Mouse (Mus musculus) inflammation-experienced regulatory T-cells, adult 6 months (primary cell): ENCODE results near the gene Gtf2e1. TPM values are rescaled to one million over a fixed set of nuclear protein-coding genes. Genes with fewer than 3 reads are reported as not detected.

ENCODE experiments used
- ATAC-seq: one replicate; pipeline ENCODE4 v1.8.0; 2017
- polyA plus RNA-seq, 3 experiments: library from polyadenylated mRNA; unstranded; fragments of 100-300 nt; shearing (Covaris generic); gene quantifications; one replicate each; pipeline ENCODE4 v1.2.1; 2017

Gtf2e1 gene
- polyA plus RNA-seq, 3 experiments from 2014 or later = 11.2 to 16.2 (median 14.4) TPM

DNA sequence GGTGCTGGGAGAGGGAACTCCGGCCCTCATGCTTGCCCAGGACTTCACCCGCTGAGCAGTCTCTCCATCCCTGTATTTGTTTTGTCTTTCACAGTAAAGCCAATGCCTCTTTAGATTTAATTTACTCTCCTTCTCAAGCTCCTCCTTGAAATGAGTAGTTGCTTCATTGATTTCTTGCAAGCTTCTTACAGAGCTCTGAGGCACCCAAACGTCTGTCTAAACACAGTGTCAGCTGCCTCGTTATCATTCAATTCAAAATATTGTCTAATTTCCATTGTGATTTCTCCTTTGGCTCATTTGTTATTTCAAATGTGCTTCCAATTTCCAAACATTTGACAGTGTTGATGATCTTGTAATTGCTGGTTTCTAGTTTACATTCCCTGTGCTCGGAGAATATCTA lies 6.7 kb upstream of the Gtf2e1 start:
- no peak for ATAC-seq

GRCm38 (mm10) chr16:37540776-37541175 lies 1.2 kb upstream of the Gtf2e1 start:
- no peak for ATAC-seq

- peak; percentile 18 for ATAC-seq
Observed at GRCm38 (mm10) chr16:37539240-37539610, 364 bp downstream of the Gtf2e1 start.

GRCm38 (mm10) chr16:37533369-37534068 lies 6.1 kb downstream of the Gtf2e1 start:
- no peak for ATAC-seq

- no peak for ATAC-seq
Observed at GRCm38 (mm10) chr16:37532046-37532445, 7.5 kb downstream of the Gtf2e1 start.

GRCm38 (mm10) chr16:37530170-37530569 lies 9.4 kb downstream of the Gtf2e1 start:
- ATAC-seq = no peak

GRCm38 (mm10) chr16:37526688-37527223 lies 12.8 kb downstream of the Gtf2e1 start:
- no peak for ATAC-seq

GRCm38 (mm10) chr16:37525121-37525520 lies 14.5 kb downstream of the Gtf2e1 start:
- ATAC-seq = no peak

DNA sequence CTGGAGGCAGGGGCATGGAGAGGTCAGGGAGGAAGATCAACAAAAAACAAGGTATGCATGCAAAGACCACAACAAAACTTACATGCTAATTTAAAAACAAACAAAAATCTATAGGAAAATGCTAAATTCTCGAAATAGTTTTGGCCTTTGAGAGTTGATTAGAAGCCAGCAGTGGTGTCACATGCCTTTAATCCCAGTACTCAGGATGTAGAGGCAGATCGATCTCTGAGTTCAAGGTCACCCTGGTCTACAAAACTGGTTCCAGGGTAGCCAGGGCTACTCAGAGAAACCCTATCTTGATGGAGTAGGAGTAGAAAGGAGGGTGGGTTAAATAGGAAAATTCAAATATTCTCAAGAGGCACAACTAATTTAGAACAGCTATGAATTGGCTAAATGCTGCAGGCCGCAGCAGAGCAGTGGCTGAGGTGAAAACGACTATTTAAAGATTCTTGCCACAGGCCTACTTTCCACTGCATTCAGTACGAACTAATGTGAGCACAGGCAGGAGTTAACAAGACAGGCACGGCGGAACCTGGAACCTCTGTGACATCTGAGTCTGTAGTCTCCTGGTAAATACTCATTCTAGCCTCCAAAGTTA lies 17.4 kb downstream of the Gtf2e1 start:
- no peak for ATAC-seq

- no peak for ATAC-seq
Observed at GRCm38 (mm10) chr16:37520190-37521040, 19.2 kb downstream of the Gtf2e1 start.

GRCm38 (mm10) chr16:37519721-37520120 lies 19.9 kb downstream of the Gtf2e1 start:
- ATAC-seq = no peak

DNA sequence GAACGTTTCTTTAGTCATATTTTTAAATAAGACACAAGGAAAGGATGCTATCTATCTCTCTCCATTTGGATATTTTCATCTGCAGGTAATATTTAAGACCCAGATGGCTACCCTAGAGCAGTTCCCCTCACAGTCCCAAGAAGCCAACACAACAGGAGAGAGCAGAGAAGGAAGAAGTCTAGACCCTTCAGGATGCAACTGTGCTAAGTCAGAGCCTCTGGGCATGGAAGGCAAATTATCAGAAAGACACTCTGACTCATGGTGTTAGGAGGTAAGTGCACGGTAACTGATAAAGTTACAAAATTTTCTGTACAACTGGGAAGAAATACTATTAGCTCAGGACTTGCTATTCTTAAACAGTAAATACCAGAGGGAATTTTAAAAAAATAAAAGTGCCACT lies 20.9 kb downstream of the Gtf2e1 start:
- ATAC-seq = no peak

GRCm38 (mm10) chr16:37517596-37518211 lies 21.9 kb downstream of the Gtf2e1 start:
- ATAC-seq = no peak

GRCm38 (mm10) chr16:37516376-37516993 lies 23.1 kb downstream of the Gtf2e1 start:
- ATAC-seq = no peak

- no peak for ATAC-seq
Observed at GRCm38 (mm10) chr16:37514644-37515043, 24.9 kb downstream of the Gtf2e1 start.

DNA sequence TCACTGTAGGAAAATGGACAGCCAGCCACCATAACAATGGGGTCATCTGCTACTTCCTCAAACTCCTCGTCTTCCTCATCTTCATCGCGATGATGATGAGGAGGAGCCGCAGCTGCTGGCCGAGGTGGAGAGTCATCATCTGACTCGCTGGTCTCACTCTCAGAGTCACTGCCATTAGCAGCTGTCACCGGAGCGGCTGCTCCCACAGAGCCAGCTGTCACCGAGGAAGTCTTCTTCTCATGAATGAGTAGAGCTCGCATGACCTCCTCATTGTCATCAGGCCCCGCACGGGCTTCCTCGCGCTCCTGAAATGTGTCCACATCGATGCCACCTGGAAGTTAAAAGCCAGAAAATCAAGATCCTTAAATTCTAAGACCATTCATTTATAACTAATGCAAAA lies 28.1 kb downstream of the Gtf2e1 start:
- no peak for ATAC-seq

- ATAC-seq = no peak
Observed at GRCm38 (mm10) chr16:37506751-37507150, 32.8 kb downstream of the Gtf2e1 start.

- ATAC-seq = no peak
Observed at GRCm38 (mm10) chr16:37504517-37504916, 35.1 kb downstream of the Gtf2e1 start.

DNA sequence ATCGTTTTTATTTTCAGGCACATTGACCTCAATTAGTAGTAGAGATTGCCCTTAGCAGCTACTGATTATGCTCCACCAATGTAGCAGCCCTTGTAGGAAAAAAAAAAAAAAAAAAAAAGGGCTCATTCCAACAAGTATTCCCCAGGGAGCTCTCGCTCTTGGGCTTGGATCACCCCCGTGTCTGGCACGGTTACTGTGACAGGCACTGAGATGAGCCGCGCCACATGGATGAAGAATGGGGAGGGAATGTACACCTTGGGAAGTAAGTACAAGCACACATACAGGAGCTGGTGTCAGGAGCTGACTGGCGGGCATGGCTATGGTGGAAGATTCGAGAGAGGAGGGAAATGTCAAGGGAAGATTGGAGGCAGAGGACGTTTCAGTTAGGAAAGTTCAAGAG lies 41.0 kb downstream of the Gtf2e1 start:
- ATAC-seq = no peak

- no peak for ATAC-seq
Observed at GRCm38 (mm10) chr16:37495017-37495416, 44.6 kb downstream of the Gtf2e1 start.

DNA sequence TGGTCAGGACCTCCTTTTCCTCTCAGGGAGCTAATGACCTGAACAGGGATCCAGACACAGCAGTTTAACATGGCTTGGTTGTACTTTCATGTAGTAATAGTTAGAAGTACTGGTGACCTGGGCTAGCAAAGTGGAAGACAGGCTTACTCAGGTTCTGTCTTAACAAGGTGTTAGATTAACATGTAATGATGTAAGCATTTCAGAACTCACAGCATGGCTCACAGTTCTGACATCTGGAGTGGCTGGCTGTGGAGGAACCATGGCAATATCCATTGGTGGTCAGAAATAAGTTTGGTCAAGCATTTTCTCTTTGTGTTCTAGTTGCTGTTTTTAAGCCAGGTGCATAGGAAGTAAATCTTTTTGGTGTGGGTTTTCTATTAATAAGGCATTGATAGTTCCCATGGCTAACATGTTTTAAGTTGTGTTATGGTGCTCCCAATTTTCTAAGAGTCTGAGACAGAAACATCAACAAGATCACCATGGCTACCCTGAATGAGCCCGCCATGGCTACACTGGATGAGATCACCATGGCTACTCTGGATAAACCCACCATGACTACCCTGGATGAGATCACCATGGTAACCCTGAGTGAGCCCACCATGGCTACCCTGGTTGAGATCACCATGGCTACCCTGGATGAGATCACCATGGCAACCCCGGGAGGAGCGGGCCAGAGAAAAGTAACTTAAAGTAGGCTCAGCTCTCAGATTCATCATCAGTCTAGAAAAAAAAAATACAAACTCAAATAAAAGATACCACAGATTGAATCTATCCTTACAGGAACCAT lies 52.6 kb downstream of the Gtf2e1 start:
- no peak for ATAC-seq
